Mouse (Mus musculus): ENCODE measurements at regions not wholly inside any gene's neighbourhood (a gene's known extent, or its start where the extent isn't known, plus 50 kb on each side); places are given as distances from the start of the nearest gene placed in this dataset.

DNA sequence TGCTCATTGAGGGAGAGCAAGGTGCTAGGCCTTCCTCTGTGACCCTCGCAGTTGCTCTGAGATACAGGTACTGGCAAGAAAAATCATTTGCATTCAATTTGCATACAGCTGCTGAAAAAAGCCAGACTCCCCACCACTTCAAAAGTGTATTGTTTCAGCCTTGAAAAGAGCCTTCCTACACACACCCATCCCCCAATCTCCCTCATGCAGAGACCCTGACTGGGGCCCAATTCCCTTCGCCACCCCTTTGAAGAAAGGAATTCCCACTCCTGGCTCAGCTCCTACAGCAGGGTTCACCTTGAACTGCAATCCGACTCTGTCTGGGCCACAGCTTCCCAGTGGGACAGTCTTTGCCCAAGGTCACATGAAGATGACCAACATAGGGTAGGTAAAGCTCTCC, 248.6 kb downstream of the Mroh4 start:
- no peak overlapping the region for H3K27ac ChIP-seq (ENCODE audit: insufficient read depth, low read length)
- TF ChIP-seq CTCF (IDR thresholded peaks at IDR 0.05; ENCODE audit: extremely low read depth, insufficient read depth, low read length) (no peak), POLR2A (IDR thresholded peaks at IDR 0.05; ENCODE audit: extremely low read depth, insufficient read depth, low read length) (no peak)
- no peak overlapping the region for H3K4me3 ChIP-seq (ENCODE audit: insufficient read depth, low read length)
- no peaks in the 10 kb centered on the region for H3K4me1 ChIP-seq (ENCODE audit: control insufficient read depth, insufficient read depth, low read length)

DNA sequence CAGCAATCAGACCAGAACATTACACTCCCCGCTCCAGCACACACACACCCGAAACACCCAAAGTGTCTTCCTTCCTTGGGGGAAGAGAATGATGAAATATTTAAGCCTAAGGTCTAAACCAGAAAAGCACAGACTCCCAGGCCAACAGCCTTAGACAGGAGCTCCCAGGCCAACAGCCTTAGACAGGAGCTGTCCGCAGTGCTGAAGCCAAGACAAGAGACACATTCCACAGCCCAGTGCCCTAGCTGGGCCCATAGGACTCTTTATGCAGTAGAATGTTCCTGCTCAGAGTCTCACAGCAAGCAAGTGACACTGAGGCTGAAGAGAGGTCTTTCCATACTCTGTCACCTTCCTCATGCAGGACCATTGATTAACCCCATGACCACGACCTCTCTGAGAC, 253.6 kb downstream of the Mroh4 start:
- TF ChIP-seq POLR2A (IDR thresholded peaks at IDR 0.05; ENCODE audit: extremely low read depth, insufficient read depth, low read length) (no peak), CTCF (IDR thresholded peaks at IDR 0.05; ENCODE audit: extremely low read depth, insufficient read depth, low read length) (no peak)
- Histone ChIP-seq H3K4me1 (ENCODE audit: control insufficient read depth, insufficient read depth, low read length) (no peaks in the 10 kb centered on the region), H3K27ac (ENCODE audit: insufficient read depth, low read length) (no peak overlapping the region), H3K4me3 (ENCODE audit: insufficient read depth, low read length) (no peak overlapping the region)

DNA sequence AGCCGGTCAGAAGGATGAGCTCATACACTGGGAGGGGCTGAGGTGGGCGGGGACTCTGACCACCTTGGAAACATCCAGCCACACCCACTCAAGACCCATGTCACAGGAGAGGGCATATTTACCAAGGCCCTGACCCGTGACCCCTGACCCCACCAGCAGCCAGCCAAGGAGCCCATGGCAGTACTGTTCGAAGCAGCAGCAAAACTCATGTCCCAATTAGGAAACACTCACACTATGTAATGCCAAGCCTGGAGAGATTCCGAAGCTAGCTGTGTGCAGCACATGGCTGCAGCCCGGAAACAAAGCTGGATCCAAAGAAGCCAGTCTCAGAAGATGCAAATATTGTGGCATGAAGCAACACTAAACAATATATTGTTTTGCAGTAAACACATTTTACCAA, 256.8 kb downstream of the Mroh4 start:
- H3K4me3 ChIP-seq (ENCODE audit: insufficient read depth, low read length) = no peak overlapping the region

GRCm38 (mm10) chr15:74369461-74369860, 266.7 kb downstream of the Mroh4 start:
- H3K4me1 ChIP-seq (ENCODE audit: control insufficient read depth, insufficient read depth, low read length) = no peaks in the 10 kb centered on the region
- no peak overlapping the region for H3K27ac ChIP-seq (ENCODE audit: insufficient read depth, low read length)
- H3K4me3 ChIP-seq (ENCODE audit: insufficient read depth, low read length) = no peak overlapping the region
- no peak for TF ChIP-seq POLR2A (IDR thresholded peaks at IDR 0.05; ENCODE audit: extremely low read depth, insufficient read depth, low read length)
- TF ChIP-seq CTCF (IDR thresholded peaks at IDR 0.05; ENCODE audit: extremely low read depth, insufficient read depth, low read length) = no peak

More for the DNA sequence above, 256.8 kb downstream of the Mroh4 start:
- Histone ChIP-seq H3K4me1 (ENCODE audit: control insufficient read depth, insufficient read depth, low read length) (no peaks in the 10 kb centered on the region), H3K27ac (ENCODE audit: insufficient read depth, low read length) (no peak overlapping the region)
- TF ChIP-seq CTCF (IDR thresholded peaks at IDR 0.05; ENCODE audit: extremely low read depth, insufficient read depth, low read length) (no peak), POLR2A (IDR thresholded peaks at IDR 0.05; ENCODE audit: extremely low read depth, insufficient read depth, low read length) (no peak)

GRCm38 (mm10) chr15:74347911-74348310, 288.2 kb downstream of the Mroh4 start:
- Histone ChIP-seq H3K4me1 (ENCODE audit: control insufficient read depth, insufficient read depth, low read length) (no peaks in the 10 kb centered on the region; the same call in 1 of the 2 replicates), H3K4me3 (ENCODE audit: insufficient read depth, low read length) (no peak overlapping the region), H3K27ac (ENCODE audit: insufficient read depth, low read length) (no peak overlapping the region)
- no peak for TF ChIP-seq CTCF (IDR thresholded peaks at IDR 0.05; ENCODE audit: extremely low read depth, insufficient read depth, low read length)
- no peak for TF ChIP-seq POLR2A (IDR thresholded peaks at IDR 0.05; ENCODE audit: extremely low read depth, insufficient read depth, low read length)

DNA sequence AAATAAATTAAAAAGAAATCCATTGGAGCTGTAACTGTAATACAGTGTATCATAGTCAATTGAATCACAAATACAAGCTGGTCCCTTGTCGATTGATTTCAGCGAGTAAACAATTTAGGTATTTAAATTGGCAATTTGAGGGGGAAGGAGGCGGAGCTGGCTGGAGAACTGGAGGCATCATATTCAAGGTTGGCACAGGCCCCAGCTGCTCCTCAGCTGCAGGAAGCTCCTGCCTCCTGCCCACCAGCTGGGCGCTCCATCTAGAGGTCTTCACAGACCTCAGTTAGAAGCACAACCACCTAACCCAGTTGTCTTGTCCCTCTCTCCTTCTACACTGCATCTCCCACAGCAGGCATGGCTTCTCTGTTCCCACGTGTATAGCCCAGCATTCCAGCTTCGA, 292.6 kb downstream of the Mroh4 start:
- Histone ChIP-seq H3K4me3 (ENCODE audit: insufficient read depth, low read length) (no peak overlapping the region), H3K27ac (ENCODE audit: insufficient read depth, low read length) (no peak overlapping the region), H3K4me1 (ENCODE audit: control insufficient read depth, insufficient read depth, low read length) (no peaks in the 10 kb centered on the region; the same call in 1 of the 2 replicates)
- no peak for TF ChIP-seq CTCF (IDR thresholded peaks at IDR 0.05; ENCODE audit: extremely low read depth, insufficient read depth, low read length)
- TF ChIP-seq POLR2A (IDR thresholded peaks at IDR 0.05; ENCODE audit: extremely low read depth, insufficient read depth, low read length) = no peak

DNA sequence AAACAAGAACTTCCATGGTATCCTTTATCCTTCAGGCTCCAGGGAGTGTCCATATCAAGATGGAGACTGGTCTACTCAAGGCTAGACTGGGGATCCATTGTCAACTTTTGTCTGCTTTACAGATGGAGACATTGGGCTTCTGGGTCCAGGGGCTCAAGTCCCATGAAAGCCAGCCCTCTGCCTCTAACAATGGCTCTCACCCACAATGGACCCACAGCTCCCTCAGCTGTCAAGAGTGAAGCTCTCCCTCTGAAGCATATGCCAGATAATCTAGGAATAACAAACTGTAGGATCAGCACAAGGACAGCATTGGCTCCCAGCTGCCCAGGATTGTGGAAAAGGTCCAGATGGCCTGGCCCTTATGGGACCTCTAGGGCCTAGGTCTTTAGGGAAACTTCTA, 302.3 kb downstream of the Mroh4 start:
- H3K4me3 ChIP-seq (ENCODE audit: insufficient read depth, low read length) = no peak overlapping the region
- TF ChIP-seq POLR2A (IDR thresholded peaks at IDR 0.05; ENCODE audit: extremely low read depth, insufficient read depth, low read length) (no peak), CTCF (IDR thresholded peaks at IDR 0.05; ENCODE audit: extremely low read depth, insufficient read depth, low read length) (no peak)
- no peak overlapping the region for H3K27ac ChIP-seq (ENCODE audit: insufficient read depth, low read length)
- peaks cover 15% of the 10 kb centered on the region for H3K4me1 ChIP-seq (ENCODE audit: control insufficient read depth, insufficient read depth, low read length)

DNA sequence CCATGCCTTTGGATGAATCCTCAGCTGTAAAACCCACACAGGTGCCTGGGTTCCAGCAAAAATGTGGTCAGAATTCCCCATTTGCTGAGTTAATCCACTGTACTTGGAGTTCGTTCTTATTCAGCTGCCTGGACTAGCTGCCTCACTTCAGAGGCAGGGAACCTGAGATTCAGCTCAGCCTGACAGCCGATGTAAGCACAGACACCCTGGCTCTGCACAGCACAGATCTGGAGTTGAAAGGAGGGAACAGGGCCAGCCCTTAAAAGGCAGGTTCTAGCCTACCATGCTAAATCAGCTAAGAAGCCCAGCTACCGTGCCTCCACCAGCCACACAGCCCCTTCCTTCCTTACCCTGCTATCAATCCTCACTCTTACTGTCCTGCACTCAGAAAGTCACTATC, 306.0 kb downstream of the Mroh4 start:
- Histone ChIP-seq H3K4me3 (ENCODE audit: insufficient read depth, low read length) (no peak overlapping the region), H3K27ac (ENCODE audit: insufficient read depth, low read length) (peak overlapping the region; percentile 97), H3K4me1 (ENCODE audit: control insufficient read depth, insufficient read depth, low read length) (peaks cover 18% of the 10 kb centered on the region)
- no peak for TF ChIP-seq CTCF (IDR thresholded peaks at IDR 0.05; ENCODE audit: extremely low read depth, insufficient read depth, low read length)
- 0 out of 2 replicates have a peak, but pooled peaks have one; percentile 31 for TF ChIP-seq POLR2A (IDR thresholded peaks at IDR 0.05; ENCODE audit: extremely low read depth, insufficient read depth, low read length)

DNA sequence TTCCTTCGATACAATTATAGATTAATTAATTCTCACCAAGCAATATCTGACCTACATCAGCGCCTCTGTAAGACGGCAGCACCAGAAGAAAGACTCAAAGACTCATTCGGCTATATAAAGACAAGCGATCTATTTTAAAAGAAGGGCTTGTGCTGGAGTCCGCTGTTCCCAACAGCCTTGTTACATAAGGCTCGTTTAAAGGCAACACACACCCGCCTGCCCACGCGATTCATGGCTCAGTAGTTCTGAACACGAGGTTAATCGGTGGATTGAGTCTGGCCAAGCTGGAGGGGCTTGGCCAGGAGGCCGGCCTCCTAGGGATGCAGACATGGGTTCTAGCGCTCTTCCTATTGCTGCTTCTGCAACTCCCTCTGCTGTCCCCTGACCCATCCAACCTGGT, 306.9 kb downstream of the Mroh4 start:
- Histone ChIP-seq H3K27ac (ENCODE audit: insufficient read depth, low read length) (peak overlapping the region; percentile 97), H3K4me3 (ENCODE audit: insufficient read depth, low read length) (no peak overlapping the region), H3K4me1 (ENCODE audit: control insufficient read depth, insufficient read depth, low read length) (peaks cover 18% of the 10 kb centered on the region)
- peak; percentile 49; the same call in 1 of the 2 replicates for TF ChIP-seq POLR2A (IDR thresholded peaks at IDR 0.05; ENCODE audit: extremely low read depth, insufficient read depth, low read length)
- TF ChIP-seq CTCF (IDR thresholded peaks at IDR 0.05; ENCODE audit: extremely low read depth, insufficient read depth, low read length) = no peak

DNA sequence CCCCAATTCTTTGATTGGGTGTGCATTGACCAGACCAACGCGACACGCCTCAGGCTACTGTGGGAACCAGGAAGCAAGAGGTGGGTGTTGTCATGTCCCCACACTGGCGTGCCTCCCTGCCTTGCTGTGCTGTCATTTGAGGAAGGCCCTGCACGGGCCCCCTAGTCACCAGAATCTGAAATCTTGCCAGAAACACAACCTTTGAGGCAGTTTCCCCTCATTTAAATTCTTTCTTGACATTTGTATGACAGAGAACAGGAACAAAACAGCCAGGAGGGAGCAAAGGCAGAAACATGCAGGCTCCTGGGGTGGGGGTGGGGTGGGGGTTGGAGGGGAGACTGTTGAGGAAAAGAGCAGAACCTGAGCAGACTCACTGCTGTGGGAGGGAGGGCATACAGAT, 309.5 kb downstream of the Mroh4 start:
- TF ChIP-seq POLR2A (IDR thresholded peaks at IDR 0.05; ENCODE audit: extremely low read depth, insufficient read depth, low read length) (no peak), CTCF (IDR thresholded peaks at IDR 0.05; ENCODE audit: extremely low read depth, insufficient read depth, low read length) (no peak)
- Histone ChIP-seq H3K4me1 (ENCODE audit: control insufficient read depth, insufficient read depth, low read length) (peaks cover 18% of the 10 kb centered on the region), H3K4me3 (ENCODE audit: insufficient read depth, low read length) (no peak overlapping the region), H3K27ac (ENCODE audit: insufficient read depth, low read length) (no peak overlapping the region)

Measured in cortical plate, adult 2 months (tissue).